Mouse (Mus musculus) CD4-positive, CD25-positive, alpha-beta regulatory T cell, adult 4 months (primary cell): ENCODE results near the gene Tspan1. TPM values are rescaled to one million over a fixed set of nuclear protein-coding genes. Genes with fewer than 3 reads are reported as not detected.
A peak's percentile ranks its signal among the peaks of the same experiment; 100 is the strongest.

Experiments used
- ATAC-seq: one replicate; pipeline ENCODE4 v1.8.0; 2017
- polyA plus RNA-seq, 2 experiments: library from polyadenylated mRNA; unstranded; fragments of 100-300 nt; shearing (Covaris generic); gene quantifications; one replicate each; pipeline ENCODE4 v1.2.1; 2017

Gene Tspan1
- under 1 TPM in 1 of 2 experiments, not detected in 1; 0.27 TPM for polyA plus RNA-seq

- no peak for ATAC-seq
Observed at GRCm38 (mm10) chr4:116167404-116167803, at the start of gene Tspan1. Tspan1 (minus strand) TSS chr4:116167601.

DNA sequence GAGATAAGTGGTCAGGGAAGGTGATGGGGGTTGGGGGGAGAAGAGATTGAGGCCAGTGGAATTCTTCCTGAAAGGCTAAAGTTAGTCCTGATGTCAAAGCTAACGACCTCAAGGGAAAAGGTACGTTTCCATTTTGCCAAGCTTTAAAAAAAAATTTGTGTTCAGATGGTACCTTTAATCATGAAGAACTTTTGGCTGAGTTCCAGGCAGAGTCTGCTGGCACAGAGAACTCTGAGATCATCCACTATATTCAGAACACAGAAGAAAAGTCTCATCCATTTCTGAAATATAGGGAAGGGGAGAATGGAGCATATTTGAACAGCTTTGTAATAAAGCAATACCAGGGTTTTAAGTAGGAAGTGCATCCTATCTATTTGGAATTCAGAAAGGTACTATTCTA is 49.6 kb upstream of the Tspan1 start:
- no peak for ATAC-seq

DNA sequence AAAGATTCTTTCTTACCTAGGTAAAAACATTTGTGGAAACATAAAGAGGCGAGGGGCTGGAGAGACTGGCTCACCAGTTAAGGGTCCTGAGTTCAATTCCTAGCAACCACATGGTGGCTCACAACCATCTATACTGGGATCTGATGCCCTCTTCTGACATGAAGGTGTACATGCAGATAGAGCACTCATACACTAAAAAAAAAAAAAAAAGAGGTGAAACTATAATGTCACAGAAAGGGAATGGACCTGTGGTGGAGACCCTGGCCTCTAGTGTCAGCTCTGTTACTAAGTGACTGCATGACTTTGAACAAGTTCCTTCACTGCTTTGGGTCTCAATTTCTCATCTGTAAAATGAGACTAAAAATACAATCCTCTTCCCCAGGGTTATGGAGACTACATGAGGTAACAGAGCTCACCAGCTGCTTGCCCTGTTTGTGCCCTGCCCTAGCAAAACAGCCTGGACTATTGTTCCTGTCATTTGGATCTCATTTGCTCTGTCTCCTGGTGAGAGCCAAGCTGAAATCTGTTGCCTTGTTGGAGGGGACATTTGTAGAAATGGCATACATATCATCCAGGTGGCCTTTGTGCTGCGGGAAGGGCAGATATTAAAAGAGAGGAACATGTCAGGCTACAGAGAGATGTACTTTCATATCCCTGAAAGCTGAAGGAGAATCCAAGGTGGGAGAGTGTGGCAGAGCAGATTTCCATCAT is 48.6 kb upstream of the Tspan1 start:
- no peak for ATAC-seq

GRCm38 (mm10) chr4:116208891-116209290 is 41.5 kb upstream of the Tspan1 start:
- ATAC-seq = no peak

GRCm38 (mm10) chr4:116206531-116206930 is 39.1 kb upstream of the Tspan1 start:
- ATAC-seq = no peak

DNA sequence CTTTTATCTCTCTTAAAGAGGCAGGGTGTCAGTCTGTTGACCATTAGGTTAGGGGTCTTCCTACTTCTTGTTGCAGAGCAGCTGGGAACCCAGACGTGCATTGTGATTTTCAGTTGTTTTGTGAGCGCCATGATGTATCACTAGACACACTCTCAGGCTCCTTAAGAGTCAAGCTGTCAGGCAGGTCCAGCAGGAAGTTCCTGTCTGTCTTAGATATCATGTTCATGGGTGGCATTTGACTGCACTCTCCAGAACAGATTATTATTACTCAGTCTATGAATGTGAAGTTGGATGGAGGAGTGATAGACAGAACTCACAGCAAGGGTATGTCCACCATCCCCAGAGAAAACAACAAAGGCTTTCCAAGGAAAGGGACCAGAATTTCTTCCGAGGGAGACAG is 37.0 kb upstream of the Tspan1 start:
- ATAC-seq = no peak

DNA sequence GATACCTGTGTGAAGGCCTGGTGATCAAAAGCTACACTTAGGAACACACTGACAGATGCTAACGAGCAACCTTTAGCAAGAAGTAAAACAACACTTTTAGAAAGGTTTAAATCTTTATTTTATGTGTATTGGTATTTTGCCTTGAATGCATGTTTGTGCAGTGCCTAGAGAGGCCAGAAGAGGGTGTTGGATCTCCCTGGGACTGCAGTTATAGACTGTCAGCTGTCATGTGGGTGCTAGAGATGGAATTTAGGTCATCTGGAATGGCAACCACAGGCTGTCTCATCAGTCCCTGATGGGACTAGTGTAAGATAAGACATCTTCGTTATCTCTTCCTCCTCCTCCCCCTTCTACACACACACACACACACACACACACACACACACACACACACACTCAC is 31.0 kb upstream of the Tspan1 start:
- no peak for ATAC-seq

GRCm38 (mm10) chr4:116193583-116194383 is 26.4 kb upstream of the Tspan1 start:
- no peak for ATAC-seq

GRCm38 (mm10) chr4:116192286-116192835 is 25.0 kb upstream of the Tspan1 start:
- no peak for ATAC-seq

DNA sequence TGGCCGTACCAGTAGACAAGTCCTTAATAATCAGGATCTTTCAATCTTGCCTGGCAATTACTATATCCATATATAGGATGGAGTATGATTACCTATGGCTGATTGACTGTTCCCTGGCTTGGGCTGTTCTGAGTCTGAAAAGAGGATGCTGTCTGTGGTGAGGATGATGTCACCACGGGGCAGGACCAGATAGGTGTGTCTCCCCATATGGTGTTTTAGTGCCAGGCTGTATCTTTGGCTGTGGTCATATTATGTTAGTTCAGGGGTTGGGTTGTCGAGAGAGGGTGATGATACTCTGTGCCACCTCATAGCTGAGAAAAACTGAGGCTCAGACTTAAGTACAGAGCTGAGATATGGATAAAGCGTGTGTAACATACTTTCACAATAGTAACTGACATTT is 17.7 kb upstream of the Tspan1 start:
- no peak for ATAC-seq

DNA sequence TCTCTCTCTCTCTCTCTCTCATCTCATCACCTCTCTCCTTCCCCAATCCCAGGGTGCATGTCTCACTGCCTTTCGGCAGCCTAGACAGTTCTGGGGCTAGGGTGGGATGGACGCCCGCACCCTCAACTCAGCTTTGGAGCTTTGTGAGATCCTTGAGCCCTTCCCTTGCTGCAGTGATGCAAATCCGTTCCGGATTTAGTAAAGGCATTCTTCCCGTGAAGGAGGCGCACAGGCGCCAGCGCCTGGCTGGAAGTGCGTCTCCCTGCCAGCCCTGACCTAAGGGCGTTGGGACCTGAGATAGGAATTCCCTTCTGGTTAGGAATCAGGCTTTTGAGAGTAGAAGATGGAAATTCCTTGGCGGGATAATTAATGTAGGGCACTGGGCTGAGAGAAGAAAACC is 15.3 kb upstream of the Tspan1 start:
- ATAC-seq = no peak

GRCm38 (mm10) chr4:116182079-116182478 is 14.7 kb upstream of the Tspan1 start:
- ATAC-seq = no peak

- no peak for ATAC-seq
Observed at GRCm38 (mm10) chr4:116177140-116177539, 9.7 kb upstream of the Tspan1 start.

DNA sequence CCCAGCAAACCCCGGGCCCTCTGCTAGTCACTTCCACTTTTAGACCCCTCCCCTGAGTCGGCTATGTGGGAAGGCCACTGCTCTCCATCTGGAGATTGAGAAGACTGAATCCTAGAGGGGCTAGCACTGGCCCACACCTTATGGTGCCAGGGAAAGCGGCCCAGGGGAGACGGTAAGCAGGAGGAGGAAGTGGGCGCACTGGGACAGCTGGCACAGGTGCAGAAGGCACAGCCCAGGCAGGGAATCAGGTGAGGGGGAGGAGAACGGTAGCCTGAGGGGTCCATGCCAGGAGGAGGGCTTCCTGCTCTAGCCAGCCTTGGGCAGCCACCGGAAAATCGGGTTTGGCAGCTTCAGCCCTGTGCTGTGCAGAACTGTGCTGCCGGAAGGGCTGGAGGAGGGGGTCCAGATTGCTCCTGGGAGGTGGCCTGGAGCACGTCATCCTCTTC is 9.2 kb upstream of the Tspan1 start:
- peak; percentile 20 for ATAC-seq

- ATAC-seq = no peak
Observed at GRCm38 (mm10) chr4:116175711-116176542, 8.5 kb upstream of the Tspan1 start.

- ATAC-seq = no peak
Observed at GRCm38 (mm10) chr4:116175136-116175535, 7.7 kb upstream of the Tspan1 start.

GRCm38 (mm10) chr4:116174466-116175116 is 7.2 kb upstream of the Tspan1 start:
- no peak for ATAC-seq

- no peak for ATAC-seq
Observed at GRCm38 (mm10) chr4:116173752-116174151, 6.4 kb upstream of the Tspan1 start.

DNA sequence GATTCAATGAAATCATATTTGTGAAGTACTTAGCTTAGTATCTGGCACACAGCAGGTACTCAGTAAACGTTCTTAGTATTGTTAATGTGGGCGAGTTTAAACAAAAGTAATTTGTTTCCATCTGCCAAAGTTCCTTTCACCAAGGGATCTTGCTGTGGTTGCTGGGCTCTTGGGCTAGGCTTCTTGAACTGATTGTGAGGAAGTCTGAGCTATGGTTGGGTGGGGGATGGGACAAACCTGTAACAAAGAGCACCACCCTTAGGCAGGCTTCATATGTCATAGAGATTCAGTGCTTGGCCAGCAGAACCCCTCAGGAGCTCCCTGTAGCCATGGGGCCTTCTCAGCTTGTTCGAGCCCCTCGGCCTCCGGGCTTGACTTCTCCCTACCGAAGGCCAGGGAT is 5.7 kb upstream of the Tspan1 start, which contains the start of the genes 1700042G07Rik and Gm49337:
1700042G07Rik (plus strand) TSS at position 301 of the 400 bp plus-strand sequence.
Gm49337 (plus strand) TSS at position 313 of the 400 bp plus-strand sequence.
- ATAC-seq = no peak

DNA sequence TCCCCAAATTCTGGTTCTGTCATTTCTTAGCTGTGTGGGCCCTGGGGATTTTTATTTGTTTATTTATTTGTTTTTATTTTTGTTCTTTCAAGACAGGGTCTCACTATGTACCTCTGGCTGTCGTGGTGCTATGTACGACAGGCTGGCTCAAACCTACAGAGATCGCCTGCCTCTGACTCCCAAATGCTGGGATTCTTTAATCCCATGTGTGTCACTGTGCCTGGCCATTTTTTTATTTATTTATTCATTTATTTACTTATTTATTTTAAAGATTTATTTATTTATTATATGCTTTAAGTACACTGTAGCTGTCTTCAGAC is 1.9 kb upstream of the Tspan1 start:
- no peak for ATAC-seq

DNA sequence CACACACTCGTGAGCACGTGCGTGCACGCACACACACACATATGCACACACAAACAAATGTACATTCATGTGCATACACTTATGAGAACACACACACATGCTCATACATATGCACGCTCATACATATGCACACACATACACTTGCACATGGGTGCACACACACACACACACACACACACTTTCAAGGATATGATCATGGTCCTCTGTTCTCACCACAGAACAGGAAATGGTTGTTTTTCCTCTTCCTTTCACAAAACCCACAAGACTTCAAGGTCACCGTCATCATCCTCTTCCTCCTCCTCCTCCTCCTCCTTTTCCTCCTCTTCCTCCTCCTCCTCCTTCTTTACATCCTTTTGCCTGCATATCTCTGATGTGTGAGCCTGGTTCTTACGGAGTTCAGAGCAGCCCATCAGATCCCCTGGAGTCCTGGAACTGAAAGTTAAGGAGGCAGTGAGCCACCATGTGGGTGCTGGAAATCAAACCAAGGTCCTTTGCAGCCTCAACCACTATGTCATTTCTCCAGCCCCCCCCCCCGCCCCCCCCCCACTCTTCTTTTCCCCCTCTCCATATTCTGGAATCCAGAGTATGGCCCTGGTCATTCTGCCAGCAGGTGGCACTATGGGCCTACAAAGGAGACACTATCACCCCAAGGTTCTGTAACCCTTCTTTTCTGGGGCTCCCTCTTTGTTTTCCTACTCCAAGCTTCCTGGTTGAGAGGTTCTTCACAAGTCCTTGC is 1.4 kb upstream of the Tspan1 start:
- peak; percentile 84 for ATAC-seq
